Comparison of ENCODE assay signal across 9 mouse cellular contexts in the genomic region with DNA sequence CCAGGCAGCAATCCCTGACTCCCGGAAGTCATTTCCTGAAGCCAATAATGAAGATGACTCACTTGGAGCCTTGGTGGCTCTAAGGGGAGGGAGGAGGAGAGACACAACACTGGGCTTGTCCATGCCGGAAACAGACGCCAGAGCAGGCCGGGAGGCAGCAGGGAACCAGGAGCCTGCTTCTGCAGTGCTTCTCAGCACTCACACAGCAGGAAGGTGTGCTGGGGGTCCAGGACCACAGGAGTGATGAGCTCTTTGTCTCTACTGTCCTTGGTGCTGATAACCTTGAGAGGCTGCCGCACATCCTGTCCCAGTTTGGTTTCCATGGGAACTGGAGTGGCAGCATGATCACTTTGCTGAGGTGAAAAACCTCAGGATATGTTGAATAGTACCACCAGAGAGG. TPM values are rescaled to one million over a fixed set of nuclear protein-coding genes. Genes with fewer than 3 reads are reported as not detected.
DNase-seq lines count a peak whose midpoint lies in the region; ATAC-seq lines count a peak whose summit lies in the region.
"Had no signal": no experiment of that assay in that cellular context is flagged by ENCODE, and none has a peak within 500 bp of the region (broad histone marks: within the 10 kb centered on the region; RNA-seq: fewer than 3 reads in every experiment).

No protein-coding gene starts in this region.

- no peak overlapping the region for H3K4me2 ChIP-seq in midbrain, embryonic 13.5 days (replicated peaks)
- no peak overlapping the region for H3K4me2 ChIP-seq in heart, embryonic 16.5 days (ENCODE audit: low read depth, low read length)
- H3K4me2 ChIP-seq: liver, embryonic 13.5 days; stomach, embryonic 15.5 days had no signal

- no peaks in the 10 kb centered on the region for H3K36me3 ChIP-seq in midbrain, embryonic 13.5 days
- no peaks in the 10 kb centered on the region for H3K36me3 ChIP-seq in midbrain, embryonic 10.5 days
- H3K36me3 ChIP-seq in heart, embryonic 16.5 days (ENCODE audit: control insufficient read depth, insufficient read depth) = no peaks in the 10 kb centered on the region
- H3K36me3 ChIP-seq: liver, embryonic 13.5 days; stomach, embryonic 15.5 days had no signal

- peak; percentile 70 for ATAC-seq in midbrain, embryonic 13.5 days
- ATAC-seq in heart, embryonic 16.5 days (replicated peaks; ENCODE audit: extremely low read depth, insufficient read depth, low FRiP score) = 0 out of 2 replicates have a peak, but pooled peaks have one; percentile 14
- ATAC-seq in erythroblast, adult 5-6 weeks (replicated peaks; ENCODE audit: low FRiP score, poor library complexity, severe bottlenecking) = no peak

- peaks cover 8% of the 10 kb centered on the region for H3K4me1 ChIP-seq in midbrain, embryonic 13.5 days (replicated peaks)
- H3K4me1 ChIP-seq in midbrain, embryonic 10.5 days = peaks cover 5% of the 10 kb centered on the region; the same call in 1 of the 2 replicates
- H3K4me1 ChIP-seq in heart, embryonic 16.5 days (ENCODE audit: control insufficient read depth, insufficient read depth, low read length) = 0 out of 2 replicates have a peak, but pooled peaks cover 4% of the 10 kb centered on the region
- H3K4me1 ChIP-seq: stomach, embryonic 15.5 days had no signal

- WGBS in midbrain, embryonic 13.5 days = 41% methylated on average over 5 of the region's 5 CpGs
- 67% methylated on average over 5 of the region's 5 CpGs for WGBS in midbrain, embryonic 10.5 days
- 24% methylated on average over 5 of the region's 5 CpGs for WGBS in heart, embryonic 16.5 days

- DNase-seq in midbrain, embryonic 10.5 days (ENCODE audit: low spot score) = no peak
- DNase-seq in brain, embryonic 18.5 days (ENCODE audit: low read depth, low spot score) = peak; percentile 26
- peak; percentile 34 for DNase-seq in lung, postnatal 10 days
- no peak for DNase-seq in right cerebral cortex, postnatal 10 days (ENCODE audit: low spot score in 2 of 2)
- DNase-seq: liver, embryonic 13.5 days had no signal

- H3K27ac ChIP-seq in midbrain, embryonic 13.5 days = peak overlapping the region; percentile 35
- no peak overlapping the region for H3K27ac ChIP-seq in midbrain, embryonic 10.5 days (replicated peaks)
- no peak overlapping the region for H3K27ac ChIP-seq in heart, embryonic 16.5 days (ENCODE audit: low read length)
- H3K27ac ChIP-seq: liver, embryonic 13.5 days; stomach, embryonic 15.5 days had no signal

- no peak overlapping the region for H3K4me3 ChIP-seq in midbrain, embryonic 13.5 days (replicated peaks)
- H3K4me3 ChIP-seq in midbrain, embryonic 10.5 days = no peak overlapping the region
- no peak overlapping the region for H3K4me3 ChIP-seq in heart, embryonic 16.5 days (ENCODE audit: low read length)
- H3K4me3 ChIP-seq: liver, embryonic 13.5 days; stomach, embryonic 15.5 days had no signal

- no peaks in the 10 kb centered on the region for H3K9me3 ChIP-seq in midbrain, embryonic 13.5 days
- H3K9me3 ChIP-seq in midbrain, embryonic 10.5 days (replicated peaks) = no peaks in the 10 kb centered on the region
- no peaks in the 10 kb centered on the region for H3K9me3 ChIP-seq in heart, embryonic 16.5 days (replicated peaks; ENCODE audit: control insufficient read depth, low read length)
- H3K9me3 ChIP-seq: liver, embryonic 13.5 days; stomach, embryonic 15.5 days had no signal

- no peak overlapping the region for H3K9ac ChIP-seq in midbrain, embryonic 13.5 days (replicated peaks)
- no peak overlapping the region for H3K9ac ChIP-seq in heart, embryonic 16.5 days (ENCODE audit: low read length)
- H3K9ac ChIP-seq: liver, embryonic 13.5 days; stomach, embryonic 15.5 days had no signal

- H3K27me3 ChIP-seq in midbrain, embryonic 13.5 days = no peaks in the 10 kb centered on the region
- no peaks in the 10 kb centered on the region for H3K27me3 ChIP-seq in midbrain, embryonic 10.5 days (ENCODE audit: low read depth, poor library complexity, severe bottlenecking)
- no peaks in the 10 kb centered on the region for H3K27me3 ChIP-seq in heart, embryonic 16.5 days (ENCODE audit: control insufficient read depth, insufficient read depth, low read length)
- H3K27me3 ChIP-seq: liver, embryonic 13.5 days; stomach, embryonic 15.5 days had no signal

RNA-seq across cellular contexts. Expression of gene Kcnj5, which starts 51.5 kb away (rescaled TPM):
- 0.55 and 0.86 TPM in 2 replicates for polyA plus RNA-seq in midbrain, embryonic 13.5 days (2015; fragmentation: Nextera tagmentation; extraction: Ambion mirVana)
- 0.20 and 0.36 TPM in 2 replicates for polyA plus RNA-seq in midbrain, embryonic 10.5 days (2016; fragmentation: Nextera tagmentation; extraction: Ambion mirVana)
- polyA plus RNA-seq in heart, embryonic 16.5 days (2015; fragmentation: Nextera tagmentation; extraction: Ambion mirVana) = 29.6 and 30.1 TPM in 2 replicates
- 0.19 TPM in 1 of 2 replicates, not detected in the other for total RNA-seq in erythroblast, adult 5-6 weeks (2015; ENCODE audit: low replicate concordance)
- total RNA-seq in erythroblast, adult 5-6 weeks (2017; ENCODE audit: low replicate concordance) = 0.43 and 1.5 TPM in 2 replicates

Comparison
In these comparisons a context has a peak if more than half of its experiments do, and no peak if none do; other contexts are left out.
1. DNase-seq: peak in brain, embryonic 18.5 days (single experiment) and lung, postnatal 10 days (single experiment); none in midbrain, embryonic 10.5 days (single experiment) and right cerebral cortex, postnatal 10 days (0 of 2).
2. RNA of gene Kcnj5, which starts 51.5 kb away (polyA plus RNA-seq): 29.6 to 30.1 TPM in heart, embryonic 16.5 days; 0.55 to 0.86 TPM in midbrain, embryonic 13.5 days and 0.20 to 0.36 TPM in midbrain, embryonic 10.5 days; every median in the first group is over 10 times any median in the second.